Mouse (Mus musculus): ENCODE data around the gene Ghdc.
A peak's percentile ranks its signal among the peaks of the same experiment; 100 is the strongest.

The Ghdc gene

DNA sequence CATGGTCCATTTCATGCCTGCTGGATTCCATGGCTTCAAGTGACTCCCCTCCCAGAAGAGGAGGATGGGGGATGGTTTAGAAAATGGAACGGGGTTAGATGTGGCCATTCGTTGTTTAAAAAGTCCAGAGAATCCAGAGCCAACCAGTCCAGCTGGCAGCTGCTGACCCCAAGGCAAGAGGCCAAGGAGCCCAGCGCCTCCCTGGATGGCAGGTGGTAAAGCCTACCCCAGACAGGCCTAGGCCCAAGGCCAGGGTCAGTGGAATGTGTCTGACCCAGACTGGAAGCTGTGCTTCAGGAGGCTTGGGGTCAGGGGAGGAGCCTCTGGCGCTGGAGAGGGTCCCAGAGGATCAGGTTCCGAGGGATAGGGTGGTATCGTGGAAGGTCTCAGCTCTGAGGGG lies 29.4 kb downstream of the Ghdc start:
- no peak for DNase-seq

DNA sequence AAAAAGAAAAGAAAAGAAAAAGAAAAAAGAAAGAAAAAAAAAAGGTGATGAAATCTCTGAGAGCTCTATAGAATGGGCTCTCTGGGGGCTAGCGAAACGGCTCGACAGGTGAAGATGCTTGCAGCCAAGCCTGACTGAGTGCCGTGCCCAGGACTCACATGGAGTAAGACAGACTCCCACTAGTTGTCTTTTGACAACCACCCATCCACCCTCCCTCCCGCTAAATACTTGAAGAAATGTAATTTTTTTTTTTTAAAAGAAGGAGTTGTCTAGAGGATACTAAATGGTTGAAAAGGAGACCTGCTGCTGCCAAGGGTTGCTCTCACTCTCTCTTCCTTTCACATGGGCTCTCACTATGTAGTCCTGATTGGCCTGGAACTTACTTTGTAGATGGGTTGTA lies 32.0 kb downstream of the Ghdc start:
- no peak for DNase-seq

DNA sequence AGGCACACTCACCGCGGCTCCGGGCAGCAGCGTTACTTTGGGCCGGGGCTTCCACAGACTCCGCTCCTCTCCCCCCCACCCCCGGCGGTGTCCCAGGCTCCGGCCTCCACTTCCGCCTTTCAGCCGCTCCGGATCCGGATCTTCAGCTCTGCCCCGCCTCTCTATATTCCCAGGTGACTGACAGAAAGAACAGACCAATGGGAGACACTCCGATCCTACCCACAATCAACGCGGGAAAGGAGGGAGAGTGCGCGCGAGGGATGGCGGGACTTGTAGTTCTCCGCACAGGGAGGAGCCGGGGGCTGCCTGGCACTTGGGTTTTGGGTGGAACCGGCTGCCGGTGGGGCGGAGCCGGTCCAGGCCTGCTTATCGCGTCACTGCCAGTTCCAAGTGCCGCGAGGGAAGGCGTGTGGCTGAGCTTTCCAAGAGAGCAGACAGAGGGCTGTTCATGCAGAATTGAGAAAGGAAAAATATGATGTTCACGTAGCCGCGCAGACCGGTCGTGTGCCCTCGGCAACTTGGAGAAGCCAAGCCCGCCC lies 32.6 kb downstream of the Ghdc start, which contains the start of gene Rab5c:
Rab5c (minus strand) TSS at position 150 of the 539 bp plus-strand sequence.
- peak; percentile 99 for DNase-seq

DNA sequence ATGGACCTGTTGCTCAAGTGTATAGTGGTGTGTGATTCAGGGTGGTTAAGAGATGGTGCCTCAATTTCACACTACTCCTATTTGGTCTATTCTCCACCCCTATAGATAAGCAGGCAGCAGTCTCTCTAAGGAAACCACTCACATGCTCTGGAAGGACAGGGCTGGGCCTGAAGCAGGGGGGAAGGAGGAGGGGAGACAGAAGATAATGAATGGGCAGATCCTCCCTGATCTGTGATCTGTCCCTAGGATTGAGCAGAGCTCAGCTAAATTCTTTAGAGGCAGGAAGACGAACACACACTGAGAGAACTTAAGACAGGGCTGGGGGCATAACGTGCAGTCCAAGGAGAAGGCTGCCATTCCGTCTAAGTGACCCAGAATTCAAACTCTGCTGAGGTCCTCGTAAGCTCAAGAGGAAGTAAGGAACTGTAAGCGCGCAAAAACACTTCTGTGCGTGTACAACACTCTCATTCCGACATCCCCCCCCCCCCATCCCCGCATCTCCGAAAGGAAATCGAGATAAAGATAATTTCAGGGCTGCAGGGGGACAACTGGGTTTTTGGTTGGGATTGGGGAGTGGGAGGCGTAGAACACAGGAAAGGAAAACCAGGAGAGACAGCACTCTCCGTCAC lies 33.5 kb downstream of the Ghdc start:
- no peak for DNase-seq

DNA sequence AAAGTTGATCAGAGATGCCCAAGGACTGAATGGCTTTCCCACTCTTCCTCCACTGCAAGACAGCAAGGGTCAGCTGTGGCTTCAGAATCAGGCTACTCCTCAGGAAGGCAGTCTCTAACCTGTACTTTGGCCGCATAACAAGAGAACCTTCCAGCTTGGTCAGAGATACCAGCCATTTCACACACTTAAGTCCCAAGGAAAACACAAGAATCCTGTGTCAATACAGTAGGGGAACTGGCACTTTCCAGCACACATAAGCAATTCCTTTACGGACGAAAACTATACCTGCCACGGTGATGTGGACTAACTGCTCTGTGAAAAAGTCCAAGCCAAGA lies 34.0 kb downstream of the Ghdc start:
- DNase-seq, result no peak

DNA sequence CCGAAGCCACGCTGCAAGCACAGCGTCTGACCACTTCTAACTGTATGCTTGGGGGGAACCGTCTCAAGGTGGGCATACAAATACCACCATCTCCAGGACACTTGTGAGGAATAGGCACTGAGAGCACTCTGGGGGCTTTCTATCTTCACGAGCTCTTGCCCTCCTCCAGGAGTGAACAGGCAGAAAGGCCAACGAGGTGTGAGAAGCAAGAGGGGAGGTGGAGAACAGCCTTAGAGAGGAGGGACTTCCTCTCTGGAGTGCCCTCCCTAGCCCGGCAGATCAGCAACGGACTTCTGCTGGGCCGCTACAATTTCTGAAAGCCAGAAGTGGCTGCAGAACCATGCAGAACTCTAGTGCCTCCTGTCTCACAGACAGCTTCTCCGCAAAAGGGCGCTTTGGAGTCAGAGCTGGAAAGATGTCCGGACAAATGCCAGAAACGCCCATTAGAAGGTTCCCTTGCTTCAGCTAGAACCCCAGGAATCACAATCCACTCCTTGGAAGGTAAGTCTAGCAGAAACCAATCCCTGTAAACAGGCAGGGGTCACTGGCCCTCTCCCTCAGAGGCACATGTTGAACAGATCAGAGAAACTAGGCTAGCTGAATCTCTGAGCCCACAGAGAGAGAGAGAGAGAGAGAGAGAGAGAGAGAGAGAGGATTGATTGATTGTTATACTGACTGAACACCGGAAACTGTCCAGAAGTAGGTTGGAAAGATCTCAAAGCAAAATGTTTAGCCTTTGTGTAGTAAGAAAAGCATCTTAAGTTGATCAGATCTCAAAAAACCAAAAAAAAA lies 34.6 kb downstream of the Ghdc start:
- DNase-seq, result no peak

DNA sequence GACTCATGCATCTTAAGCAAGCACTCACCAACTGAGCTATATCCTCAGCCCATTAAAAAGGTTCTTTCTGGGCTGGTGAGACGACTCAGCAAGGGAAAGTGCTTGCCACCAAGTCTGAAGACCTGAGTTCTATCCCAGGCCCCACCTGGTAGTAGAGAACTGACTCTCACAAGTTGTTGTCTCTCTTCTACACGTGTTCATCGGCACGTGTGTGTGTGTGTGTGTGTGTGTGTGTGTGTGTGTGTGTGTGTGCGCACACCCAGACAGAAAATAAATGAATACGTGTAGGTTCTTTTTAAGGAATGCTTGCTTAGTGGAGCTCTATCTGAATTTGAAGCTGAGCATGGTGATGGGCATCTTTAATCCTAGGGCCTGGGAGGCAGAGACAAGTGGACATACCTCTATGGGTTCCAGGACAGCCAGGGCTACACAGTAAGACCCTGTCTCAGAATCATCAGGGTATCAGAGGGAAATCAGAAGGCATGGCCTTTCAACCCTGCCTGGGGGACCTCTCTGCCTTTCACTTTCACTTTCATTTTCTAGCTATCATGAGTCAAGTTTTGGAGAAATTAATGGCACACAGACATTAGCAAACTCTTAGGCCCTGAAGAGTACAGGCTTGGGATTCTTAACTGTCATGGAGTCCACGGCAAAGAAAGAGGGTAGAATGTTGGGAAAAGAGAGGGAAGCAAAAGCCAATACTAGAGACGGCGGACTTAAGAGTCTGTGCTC lies 35.5 kb downstream of the Ghdc start:
- no peak for DNase-seq

DNA sequence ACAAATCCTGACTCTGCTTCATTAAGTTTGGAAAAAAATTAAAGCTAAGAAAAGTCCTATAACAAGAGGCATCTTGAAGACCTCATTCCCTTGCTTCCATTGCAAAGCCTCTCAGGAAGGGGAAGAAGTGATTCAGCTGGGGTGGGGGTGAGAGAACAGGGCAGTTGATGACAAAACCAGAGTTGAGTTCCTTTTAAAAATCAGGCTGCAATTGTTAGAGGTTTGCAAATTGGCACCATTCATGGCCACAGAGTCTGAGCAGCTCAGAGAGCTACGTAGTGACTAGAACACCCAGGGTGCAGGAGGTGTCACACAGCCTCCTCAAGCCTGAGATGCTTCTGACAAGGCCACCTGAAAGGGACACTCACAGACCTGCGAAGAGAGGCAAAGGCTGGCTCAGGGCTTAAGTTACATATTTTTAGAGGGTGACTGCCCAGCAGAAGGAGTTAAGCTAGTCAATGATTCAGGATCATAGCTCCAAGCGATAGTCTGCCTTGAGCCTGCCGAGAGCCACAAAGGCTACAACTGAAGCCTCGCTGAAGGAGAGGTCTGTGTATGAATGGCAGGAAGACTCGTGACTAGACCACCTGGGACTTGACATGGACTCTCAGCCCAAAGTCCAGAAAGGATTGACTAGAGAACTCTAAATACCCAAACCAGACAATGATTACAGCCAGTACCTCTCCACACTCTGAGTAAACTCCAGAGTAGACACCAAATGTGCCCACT lies 40.1 kb downstream of the Ghdc start:
- no peak for DNase-seq

DNA sequence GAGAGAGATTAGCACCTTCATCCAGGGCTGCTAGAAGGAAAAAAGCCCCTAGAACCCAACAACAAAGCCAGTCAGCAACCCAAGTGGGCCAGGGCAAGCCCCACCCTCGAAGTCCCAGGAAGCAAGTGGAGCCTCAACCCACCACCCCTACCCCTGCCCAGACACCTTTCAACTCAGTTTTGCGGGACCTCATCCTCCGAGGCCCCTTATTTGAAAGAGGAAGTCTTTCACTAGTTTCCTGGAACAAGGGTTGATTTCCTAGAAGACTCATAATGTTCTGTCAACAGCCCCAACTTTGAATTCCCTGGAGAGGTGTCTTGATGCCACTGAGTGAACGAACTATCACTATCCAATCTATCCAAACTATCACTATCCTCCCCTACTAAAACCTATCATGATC lies 40.8 kb downstream of the Ghdc start:
- DNase-seq, result no peak

DNA sequence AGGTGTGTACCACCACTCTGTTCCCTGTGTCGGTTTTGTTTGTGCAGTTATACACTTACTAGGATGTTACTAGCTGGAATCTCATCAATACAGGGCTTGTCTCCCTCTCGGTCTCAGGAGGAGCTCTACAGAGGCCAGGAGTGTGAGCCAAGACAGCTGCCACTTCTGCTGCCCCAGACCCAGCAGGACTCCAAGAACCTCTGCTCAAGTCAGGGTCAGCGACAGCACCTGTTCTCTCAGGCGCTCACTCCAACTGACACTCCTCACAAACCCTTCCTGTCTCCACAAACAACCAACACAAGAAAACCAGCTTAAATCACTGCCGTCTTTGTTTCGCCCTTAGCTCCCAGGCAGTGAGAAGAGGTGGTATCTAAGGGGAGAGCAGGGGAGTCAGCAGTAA lies 42.2 kb downstream of the Ghdc start:
- DNase-seq, result no peak

DNA sequence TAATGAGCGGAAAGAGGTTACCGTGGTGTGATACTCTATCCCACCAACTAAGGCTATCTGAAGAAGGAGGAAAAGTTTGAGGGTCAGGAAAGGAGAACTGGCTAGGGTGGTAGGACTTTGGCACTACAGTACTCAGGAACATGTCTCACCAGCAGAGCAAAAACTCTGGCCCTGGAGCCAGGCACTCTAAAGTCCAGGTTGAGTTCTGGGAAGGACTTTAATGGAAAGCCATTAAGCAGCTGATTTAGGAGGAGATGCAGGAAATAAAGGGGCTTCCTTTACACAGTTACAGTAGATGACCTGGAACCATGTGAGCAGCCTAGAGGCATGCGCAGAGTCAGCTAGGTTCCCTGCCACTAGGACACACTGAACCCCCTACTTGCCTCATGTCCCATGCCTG lies 43.6 kb downstream of the Ghdc start:
- no peak for DNase-seq

DNA sequence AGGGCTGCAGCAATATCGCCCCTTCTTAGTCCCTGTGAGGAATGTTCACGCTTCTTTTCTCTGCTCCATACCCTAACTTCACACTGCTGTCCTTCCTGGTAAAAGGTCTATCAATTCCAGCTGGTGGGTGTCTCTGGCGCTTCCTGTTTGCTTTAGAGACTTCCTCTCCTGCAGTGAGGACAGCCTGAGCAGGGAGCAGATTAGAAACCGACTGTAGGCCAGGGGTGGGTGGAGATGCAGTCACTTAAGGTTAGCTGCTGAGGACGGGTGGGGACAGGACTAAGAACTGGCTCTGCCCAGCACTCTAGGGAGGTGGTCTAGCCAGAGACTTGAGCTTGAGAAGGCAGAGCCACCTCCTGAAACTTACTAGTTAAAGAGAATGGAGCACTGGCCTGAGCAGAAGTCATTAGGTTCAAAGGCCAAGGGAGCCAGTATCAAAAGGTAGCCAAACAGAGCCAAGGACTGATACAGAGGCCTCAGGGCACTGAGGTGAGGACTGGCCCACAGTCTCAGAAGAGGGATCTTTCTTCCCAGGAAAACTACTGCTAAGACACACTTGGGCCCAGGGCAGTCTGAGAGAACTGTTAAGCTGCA lies 45.7 kb downstream of the Ghdc start:
- DNase-seq, result no peak

DNA sequence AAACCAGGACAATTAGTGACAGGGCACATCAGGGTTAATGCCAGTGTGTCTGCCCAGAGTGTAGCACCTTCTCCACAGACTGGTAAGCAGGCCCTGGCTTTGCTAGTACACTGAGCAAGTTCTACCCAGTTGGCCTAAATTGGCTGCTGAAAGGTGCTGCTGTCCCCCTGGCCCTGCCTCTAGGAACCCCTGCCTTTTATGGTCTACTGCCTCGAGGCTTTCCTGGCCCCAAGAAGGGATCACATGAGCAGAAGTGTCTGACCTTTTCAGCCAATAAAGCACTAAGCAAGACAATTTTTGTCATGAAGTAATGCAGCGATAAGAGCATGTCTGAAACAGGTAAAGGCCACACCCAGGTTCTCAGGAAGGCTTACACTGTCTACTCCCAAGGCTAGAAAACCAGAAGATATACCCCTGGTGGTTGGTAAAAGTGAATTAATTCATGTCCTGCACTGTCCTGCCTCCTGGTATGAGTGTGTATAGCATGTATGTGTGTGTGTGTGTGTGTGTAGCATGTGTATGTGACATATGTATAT lies 48.2 kb downstream of the Ghdc start:
- no peak for DNase-seq

DNA sequence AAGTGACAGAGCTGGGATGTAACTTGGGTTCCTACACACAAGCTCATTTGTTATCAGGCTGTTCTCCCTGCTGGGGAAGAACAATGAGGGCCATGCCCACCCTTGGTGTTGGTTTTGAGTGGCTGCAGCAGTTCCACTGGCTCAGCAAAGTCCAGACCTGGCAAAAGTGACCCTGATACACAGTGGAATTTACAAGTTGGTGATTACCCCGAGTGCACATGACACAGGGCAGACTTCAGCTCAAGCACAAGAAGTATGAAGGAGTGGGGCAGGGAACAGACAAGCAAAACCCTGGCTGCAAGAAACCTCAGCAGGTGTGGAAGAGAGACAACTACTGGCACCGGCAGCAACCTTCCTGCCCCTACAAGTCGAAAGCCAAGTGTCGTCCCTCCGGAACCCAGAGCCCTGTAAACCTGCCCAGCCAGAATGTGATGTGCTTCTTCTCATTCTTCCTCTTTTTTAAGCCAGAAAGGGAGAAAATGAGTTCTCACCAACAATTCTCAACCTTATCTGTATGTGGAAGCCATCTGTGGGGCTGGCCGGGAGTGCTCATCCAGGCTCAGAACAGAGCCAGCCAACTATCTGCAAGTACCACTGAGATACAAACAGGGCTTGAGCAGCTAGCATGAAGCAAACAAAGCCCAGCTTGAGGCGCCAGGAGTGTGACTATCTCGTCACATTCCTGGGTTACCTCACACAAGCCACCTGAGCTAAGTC lies 48.8 kb downstream of the Ghdc start:
- no peak for DNase-seq

DNA sequence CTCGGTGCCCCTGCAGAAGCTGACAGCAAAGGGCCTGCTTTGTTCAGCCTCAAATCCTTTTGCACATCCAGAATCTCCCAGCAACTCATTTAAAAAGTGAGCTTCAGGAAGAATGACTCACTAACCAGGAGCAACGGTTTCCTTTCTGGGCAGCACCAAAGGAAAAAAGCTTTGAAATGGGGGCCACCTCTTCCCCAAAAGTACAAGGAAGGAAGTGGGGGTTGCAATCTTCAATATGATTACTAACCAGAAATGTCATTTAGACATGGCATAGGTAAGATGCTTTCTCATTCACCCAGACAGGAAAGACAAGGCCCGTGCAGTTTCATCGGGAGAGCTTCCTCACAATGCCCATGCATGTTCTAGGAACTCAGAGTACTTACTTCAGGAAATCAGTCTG lies 49.5 kb downstream of the Ghdc start:
- no peak for DNase-seq

DNA sequence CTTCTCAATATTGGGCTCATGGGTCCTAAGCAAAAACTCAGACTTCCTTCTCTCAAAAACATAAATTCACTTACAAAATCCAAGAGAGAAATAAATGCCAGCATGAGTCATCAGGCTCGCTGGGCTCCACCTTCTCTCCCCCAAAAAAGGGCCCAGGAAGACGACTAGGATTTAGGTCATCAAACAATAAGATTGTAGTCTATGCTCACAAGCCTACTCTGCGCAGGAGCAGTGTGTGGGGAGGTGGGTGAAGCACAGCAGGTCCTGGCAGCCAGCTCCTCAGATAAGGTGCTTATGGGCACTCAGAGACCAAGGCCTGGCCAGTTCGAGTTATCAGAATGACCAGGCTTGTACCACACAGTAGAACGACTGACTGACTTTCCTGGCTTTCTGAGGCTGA lies 50.4 kb downstream of the Ghdc start:
- no peak for DNase-seq

DNA sequence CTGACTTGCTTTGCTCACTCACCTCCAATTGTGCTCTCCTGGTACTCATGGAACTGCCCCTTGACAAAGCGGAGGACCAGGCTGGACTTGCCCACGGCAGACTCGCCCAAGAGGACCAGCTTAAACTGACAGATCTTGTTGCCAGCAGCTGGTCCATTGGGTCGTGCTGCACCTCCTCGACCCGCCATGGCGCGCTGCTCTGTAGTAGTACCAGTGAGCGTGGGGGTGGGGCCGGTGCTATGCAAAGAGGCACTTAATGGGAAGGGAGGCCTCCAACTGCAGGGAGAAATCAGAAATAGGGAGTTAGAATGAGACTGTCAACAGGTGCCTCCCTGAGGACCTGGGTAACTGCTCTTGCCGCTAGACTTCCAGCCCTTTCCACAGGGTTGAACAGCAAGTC lies 50.9 kb downstream of the Ghdc start:
- DNase-seq, result no peak

DNA sequence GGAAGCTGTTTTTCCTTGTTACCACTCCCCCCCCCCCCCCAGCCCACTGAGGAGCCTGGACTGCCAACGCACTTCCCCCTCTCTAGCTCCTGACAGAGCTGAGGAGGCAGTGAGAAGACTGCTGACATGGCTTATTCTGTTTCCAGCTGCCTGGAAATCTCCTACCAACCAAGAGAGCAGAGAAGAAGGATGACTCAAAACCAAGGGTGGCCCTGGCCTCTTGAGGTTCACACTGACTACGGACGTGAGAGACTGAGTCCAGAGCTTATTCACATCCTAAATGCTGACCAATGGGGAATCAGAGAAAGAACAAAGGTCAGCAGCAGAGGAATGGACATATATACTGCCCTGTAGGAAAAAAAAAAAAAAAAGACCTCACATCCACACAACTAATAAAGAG lies 51.4 kb downstream of the Ghdc start:
- no peak for DNase-seq

DNA sequence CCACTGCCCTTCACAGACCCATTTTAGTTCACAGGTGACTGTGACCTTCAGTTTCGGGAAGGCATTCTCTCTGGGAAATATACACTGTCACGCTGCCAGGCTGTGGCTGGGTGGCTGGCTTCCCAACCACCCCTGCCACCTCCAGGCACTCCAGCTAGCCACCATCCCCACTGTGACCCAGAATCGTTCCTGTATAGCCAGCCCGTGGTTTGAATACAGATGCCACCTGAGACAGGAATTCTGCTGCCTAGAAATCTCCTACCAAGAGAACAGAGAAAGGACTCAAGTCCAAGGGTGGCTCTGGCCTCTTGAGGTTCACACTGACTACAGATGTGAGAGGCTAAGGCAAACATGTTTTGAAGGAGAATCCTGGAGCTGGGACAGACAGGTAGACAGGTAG lies 51.9 kb downstream of the Ghdc start:
- no peak for DNase-seq

DNA sequence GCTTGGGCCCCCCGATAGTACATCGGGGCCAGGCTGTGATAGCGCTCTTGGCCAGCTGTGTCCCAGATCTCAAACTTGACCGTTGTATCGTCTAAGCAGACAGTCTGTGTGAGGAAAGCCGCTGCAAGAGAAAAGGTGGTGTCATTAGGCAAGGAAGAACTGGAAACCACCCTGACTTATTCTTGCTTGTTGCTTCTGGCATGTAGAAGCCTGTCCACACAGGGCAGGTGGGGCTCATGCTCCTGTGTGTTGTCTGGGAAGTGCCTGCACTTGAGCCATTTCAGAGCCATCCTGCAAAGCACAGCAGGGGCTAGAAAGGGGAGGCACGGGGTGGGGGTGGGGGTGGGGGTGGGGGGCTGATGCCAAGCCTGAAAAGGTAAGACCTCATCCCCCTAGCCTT lies 52.3 kb downstream of the Ghdc start:
- no peak for DNase-seq

DNA sequence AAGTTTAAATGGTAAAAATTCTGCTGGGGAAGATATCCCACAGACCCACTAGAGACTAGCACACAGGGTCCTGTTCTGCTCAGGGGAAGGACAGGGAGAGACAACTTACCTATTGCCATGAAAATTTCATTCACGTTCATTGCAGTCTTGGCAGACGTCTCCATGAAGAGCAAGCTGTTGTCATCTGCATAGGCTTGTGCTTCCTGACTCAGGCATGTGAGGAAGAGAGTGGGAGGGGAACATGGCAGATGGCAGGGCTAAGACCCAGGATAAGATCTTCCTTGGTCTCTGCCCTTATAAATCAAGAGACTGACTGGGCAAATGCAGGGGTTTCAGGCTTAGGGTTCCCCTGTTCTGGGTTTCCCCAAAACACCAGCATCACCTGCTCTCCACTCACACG lies 54.1 kb downstream of the Ghdc start:
- no peak for DNase-seq
